Comparison of ENCODE assay signal across 9 mouse cellular contexts in genomic region chr7:45129318-45129717, GRCm38 (mm10). TPM values are rescaled to one million over a fixed set of nuclear protein-coding genes. Genes with fewer than 3 reads are reported as not detected.
A peak's percentile ranks its signal among the peaks of the same experiment; 100 is the strongest.
DNase-seq lines count a peak whose midpoint lies in the region; ATAC-seq lines count a peak whose summit lies in the region.
"Had no signal": no experiment of that assay in that cellular context is flagged by ENCODE, and none has a peak within 500 bp of the region (broad histone marks: within the 10 kb centered on the region; RNA-seq: fewer than 3 reads in every experiment).

No protein-coding gene starts in this region.

- H3K9ac ChIP-seq in kidney, embryonic 15.5 days = peak overlapping the region; percentile 59
- peak overlapping the region; percentile 84 for H3K9ac ChIP-seq in liver, embryonic 12.5 days
- peak overlapping the region; percentile 62 for H3K9ac ChIP-seq in stomach, embryonic 15.5 days

- H3K27me3 ChIP-seq in kidney, embryonic 15.5 days = no peaks in the 10 kb centered on the region
- H3K27me3 ChIP-seq in liver, embryonic 12.5 days (replicated peaks) = no peaks in the 10 kb centered on the region
- no peaks in the 10 kb centered on the region for H3K27me3 ChIP-seq in stomach, embryonic 15.5 days (replicated peaks)

- DNase-seq in kidney, adult 18-20 months = no peak
- peak; percentile 82 for DNase-seq in embryo, embryonic 11 days
- DNase-seq in heart, postnatal 14 days = peak; percentile 54 to 62
- no peak for DNase-seq in cerebellum, adult 9-10 months

- intact Hi-C loops in heart, postnatal 14 days (cut with DNase I) = no loop called here

- H3K4me3 ChIP-seq in kidney, embryonic 15.5 days (replicated peaks) = peak overlapping the region; percentile 90
- peak overlapping the region; percentile 94 for H3K4me3 ChIP-seq in liver, embryonic 12.5 days
- peak overlapping the region; percentile 74 for H3K4me3 ChIP-seq in stomach, embryonic 15.5 days (replicated peaks)

- WGBS in kidney, embryonic 15.5 days = under 1% methylated on average over 17 of the region's 17 CpGs
- WGBS in liver, embryonic 12.5 days (ENCODE audit: insufficient replicate concordance) = 3% methylated on average over 17 of the region's 17 CpGs
- 2% methylated on average over 17 of the region's 17 CpGs for WGBS in stomach, embryonic 15.5 days

- ATAC-seq in kidney, embryonic 15.5 days (replicated peaks; ENCODE audit: low FRiP score) = no peak
- peak; percentile 5; the same call in 1 of the 2 replicates for ATAC-seq in liver, embryonic 12.5 days
- ATAC-seq in stomach, embryonic 15.5 days (ENCODE audit: insufficient read depth, low FRiP score, low read depth) = peak; percentile 1; the same call in 1 of the 2 replicates
- ATAC-seq in frontal cortex, adult (ENCODE audit: low TSS enrichment) = no peak

- H3K36me3 ChIP-seq in kidney, embryonic 15.5 days = peaks cover 29% of the 10 kb centered on the region
- H3K36me3 ChIP-seq in liver, embryonic 12.5 days = peaks cover 40% of the 10 kb centered on the region
- peaks cover 26% of the 10 kb centered on the region for H3K36me3 ChIP-seq in stomach, embryonic 15.5 days

- peak overlapping the region; percentile 63 for H3K4me2 ChIP-seq in kidney, embryonic 15.5 days
- peak overlapping the region; percentile 88 for H3K4me2 ChIP-seq in liver, embryonic 12.5 days
- peak overlapping the region; percentile 75 for H3K4me2 ChIP-seq in stomach, embryonic 15.5 days

- H3K27ac ChIP-seq in kidney, embryonic 15.5 days = peak overlapping the region; percentile 94
- peak overlapping the region; percentile 88 for H3K27ac ChIP-seq in liver, embryonic 12.5 days
- peak overlapping the region; percentile 83 for H3K27ac ChIP-seq in stomach, embryonic 15.5 days

- no peaks in the 10 kb centered on the region for H3K9me3 ChIP-seq in kidney, embryonic 15.5 days (replicated peaks)
- H3K9me3 ChIP-seq in liver, embryonic 12.5 days (replicated peaks) = no peaks in the 10 kb centered on the region
- no peaks in the 10 kb centered on the region for H3K9me3 ChIP-seq in stomach, embryonic 15.5 days

- peaks cover 41% of the 10 kb centered on the region for H3K4me1 ChIP-seq in kidney, embryonic 15.5 days
- peaks cover 58% of the 10 kb centered on the region for H3K4me1 ChIP-seq in liver, embryonic 12.5 days
- peaks cover 36% of the 10 kb centered on the region for H3K4me1 ChIP-seq in stomach, embryonic 15.5 days

RNA-seq across cellular contexts. Expression of gene Rpl13a, which starts 0.8 kb away (rescaled TPM):
- 1,248 and 1,360 TPM in 2 replicates for polyA plus RNA-seq in kidney, embryonic 15.5 days (2015; fragmentation: Nextera tagmentation; extraction: Ambion mirVana)
- total RNA-seq in heart, postnatal 14 days (2021) = 100 to 1,000 TPM; 573 to 686 TPM
- polyA plus RNA-seq in liver, embryonic 12.5 days (2016; fragmentation: Nextera tagmentation; extraction: Ambion mirVana) = 1,134 and 1,149 TPM in 2 replicates
- polyA plus RNA-seq in stomach, embryonic 15.5 days (2015; fragmentation: Nextera tagmentation; extraction: Ambion mirVana) = 1,296 and 1,308 TPM in 2 replicates

RNA-seq across cellular contexts. Expression of gene Rps11, which starts 5.1 kb away (rescaled TPM):
- polyA plus RNA-seq in kidney, embryonic 15.5 days (2015; fragmentation: Nextera tagmentation; extraction: Ambion mirVana) = 1,536 and 1,655 TPM in 2 replicates
- 100 to 1,000 TPM; 582 to 636 TPM for total RNA-seq in heart, postnatal 14 days (2021)
- 1,421 and 1,491 TPM in 2 replicates for polyA plus RNA-seq in liver, embryonic 12.5 days (2016; fragmentation: Nextera tagmentation; extraction: Ambion mirVana)
- polyA plus RNA-seq in stomach, embryonic 15.5 days (2015; fragmentation: Nextera tagmentation; extraction: Ambion mirVana) = 1,420 and 1,462 TPM in 2 replicates

RNA-seq across cellular contexts. Expression of gene Gm45713, which starts 6.7 kb away (rescaled TPM):
- polyA plus RNA-seq in kidney, embryonic 15.5 days (2015; fragmentation: Nextera tagmentation; extraction: Ambion mirVana) = 0.44 TPM in 1 of 2 replicates, not detected in the other
- under 1 TPM in 1 of 2 experiments, not detected in 1; 0.45 TPM for total RNA-seq in heart, postnatal 14 days (2021)
- polyA plus RNA-seq in liver, embryonic 12.5 days (2016; fragmentation: Nextera tagmentation; extraction: Ambion mirVana) = 0.27 and 0.59 TPM in 2 replicates
- 0.42 TPM in 1 of 2 replicates, not detected in the other for polyA plus RNA-seq in stomach, embryonic 15.5 days (2015; fragmentation: Nextera tagmentation; extraction: Ambion mirVana)
- total RNA-seq: adrenal gland, adult 18-20 months had no signal

RNA-seq across cellular contexts. Expression of gene Flt3l, which starts 6.9 kb away (rescaled TPM):
- 1.9 and 7.5 TPM in 2 replicates for polyA plus RNA-seq in kidney, embryonic 15.5 days (2015; fragmentation: Nextera tagmentation; extraction: Ambion mirVana)
- total RNA-seq in heart, postnatal 14 days (2021) = 1 to 10 TPM; 4.3 to 5.8 TPM
- 5.1 and 5.7 TPM in 2 replicates for polyA plus RNA-seq in liver, embryonic 12.5 days (2016; fragmentation: Nextera tagmentation; extraction: Ambion mirVana)
- 2.2 and 2.5 TPM in 2 replicates for polyA plus RNA-seq in stomach, embryonic 15.5 days (2015; fragmentation: Nextera tagmentation; extraction: Ambion mirVana)

RNA-seq across cellular contexts. Expression of gene Pih1d1, which starts 24.8 kb away (rescaled TPM):
- 107 and 108 TPM in 2 replicates for polyA plus RNA-seq in kidney, embryonic 15.5 days (2015; fragmentation: Nextera tagmentation; extraction: Ambion mirVana)
- total RNA-seq in heart, postnatal 14 days (2021) = 10 to 100 TPM; 27.7 to 31.2 TPM
- 60.5 and 61.7 TPM in 2 replicates for polyA plus RNA-seq in liver, embryonic 12.5 days (2016; fragmentation: Nextera tagmentation; extraction: Ambion mirVana)
- polyA plus RNA-seq in stomach, embryonic 15.5 days (2015; fragmentation: Nextera tagmentation; extraction: Ambion mirVana) = 80.3 and 90.0 TPM in 2 replicates

Comparison
In these comparisons a context has a peak if more than half of its experiments do, and no peak if none do; other contexts are left out.
1. ATAC-seq: peak in liver, embryonic 12.5 days (single experiment) and stomach, embryonic 15.5 days (single experiment); none in kidney, embryonic 15.5 days (single experiment) and frontal cortex, adult (single experiment).
2. DNase-seq: peak in embryo, embryonic 11 days (single experiment) and heart, postnatal 14 days (2 of 2); none in kidney, adult 18-20 months (single experiment) and cerebellum, adult 9-10 months (single experiment).
3. Peak in every context shown above with its lines, with median percentiles within 50 percentile points of each other: H3K27ac ChIP-seq, H3K4me2 ChIP-seq, H3K4me3 ChIP-seq and H3K9ac ChIP-seq.